ENCODE assay signal across 12 mouse cellular contexts in genomic region chr1:84085361-84085760, GRCm38 (mm10).
"Had no signal": no experiment of that assay in that cellular context is flagged by ENCODE, and none has a peak within 500 bp of the region (broad histone marks: within the 10 kb centered on the region; RNA-seq: fewer than 3 reads in every experiment).

No protein-coding gene starts in this region.

- H3K9me3 ChIP-seq: limb, embryonic 15.5 days; midbrain, embryonic 12.5 days; neural tube, embryonic 13.5 days had no signal

- ATAC-seq: midbrain, embryonic 16.5 days had no signal

- H3K4me3 ChIP-seq: limb, embryonic 15.5 days; midbrain, embryonic 12.5 days; neural tube, embryonic 13.5 days had no signal

- DNase-seq: kidney, postnatal 14 days; lung, adult 18-20 months; retina, postnatal 1 day; right cerebral cortex, postnatal 4 days; spleen, adult 18-20 months; thymus, adult 18-20 months; thymus, postnatal 14 days had no signal

- H3K36me3 ChIP-seq: limb, embryonic 15.5 days; midbrain, embryonic 12.5 days; neural tube, embryonic 13.5 days had no signal

- H3K4me2 ChIP-seq: limb, embryonic 15.5 days; midbrain, embryonic 12.5 days; neural tube, embryonic 13.5 days had no signal

- H3K9ac ChIP-seq: limb, embryonic 15.5 days; liver, embryonic 14.5 days; midbrain, embryonic 12.5 days; neural tube, embryonic 13.5 days had no signal

- H3K27me3 ChIP-seq: limb, embryonic 15.5 days; midbrain, embryonic 12.5 days; neural tube, embryonic 13.5 days had no signal

- H3K27ac ChIP-seq: limb, embryonic 15.5 days; liver, embryonic 14.5 days; midbrain, embryonic 12.5 days; neural tube, embryonic 13.5 days had no signal
